Mouse (Mus musculus): Measurements from ENCODE around the gene Creb5.
A peak's percentile ranks its signal among the peaks of the same experiment; 100 is the strongest.

Creb5 gene

DNA sequence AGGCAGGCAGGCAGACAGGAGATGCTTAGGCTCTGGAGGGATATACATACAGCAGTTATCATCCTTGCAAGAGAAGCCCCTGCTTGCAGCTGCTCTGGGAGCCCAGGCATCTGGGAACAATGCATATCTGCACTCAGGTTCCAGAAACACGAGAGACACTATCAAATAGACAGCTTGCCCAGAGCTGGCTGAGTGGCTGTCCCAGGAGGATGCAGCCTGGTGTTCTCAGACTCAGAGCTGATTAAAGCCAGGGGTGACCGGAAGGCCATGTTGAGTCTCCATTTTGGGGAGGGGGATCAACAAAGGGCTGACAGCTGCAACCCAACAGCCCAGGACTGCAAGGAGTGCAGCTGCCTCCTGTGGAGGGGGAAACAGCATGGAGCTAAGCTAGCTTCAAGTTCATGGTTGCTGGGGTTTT lies 258.4 kb downstream of the Creb5 start:
- DNase-seq (ENCODE audit: low read depth, low spot score), result no peak

DNA sequence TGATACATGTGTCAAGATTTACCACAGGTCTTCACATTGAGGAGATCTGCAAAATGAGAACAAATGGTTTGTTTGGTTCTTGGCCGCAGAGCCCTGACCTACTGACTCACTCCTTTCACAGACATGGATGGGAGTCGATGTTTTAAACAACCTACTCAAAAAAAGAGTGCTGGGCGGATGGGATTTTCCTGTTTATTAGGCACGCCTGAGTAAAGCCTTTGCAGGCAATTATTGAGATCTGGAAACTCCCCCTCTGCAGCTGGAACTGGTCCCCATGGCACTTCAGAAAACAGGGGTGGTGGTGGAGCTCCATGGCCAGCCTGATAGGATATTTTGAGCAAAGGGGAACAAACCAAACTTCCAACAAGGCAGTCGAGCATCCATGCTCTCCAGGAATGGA lies 258.9 kb downstream of the Creb5 start:
- no peak for DNase-seq (ENCODE audit: low read depth, low spot score)

DNA sequence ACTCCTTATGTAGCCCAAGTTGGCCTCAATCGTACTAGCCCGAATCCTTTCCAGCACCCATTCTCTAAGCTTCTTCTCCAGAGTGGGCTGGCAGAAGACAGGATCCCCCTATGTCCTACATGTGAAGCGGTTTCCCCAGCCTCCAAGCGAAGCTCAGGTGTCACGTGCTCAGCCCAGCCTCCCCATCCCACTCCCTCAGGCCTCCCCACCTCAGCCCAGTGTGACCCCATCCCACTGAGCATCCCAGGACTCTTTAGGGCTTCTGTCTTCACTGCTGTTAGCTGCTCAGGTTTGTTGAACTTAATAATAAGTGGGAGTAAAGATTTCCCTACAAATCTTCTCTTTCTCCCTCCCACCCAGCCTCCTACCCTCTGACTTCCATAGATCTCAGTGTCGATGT lies 261.2 kb downstream of the Creb5 start:
- no peak for DNase-seq (ENCODE audit: low read depth, low spot score)

- no peak for DNase-seq (ENCODE audit: low read depth, low spot score)
Measured at GRCm38 (mm10) chr6:53549409-53549808, 262.3 kb downstream of the Creb5 start.

DNA sequence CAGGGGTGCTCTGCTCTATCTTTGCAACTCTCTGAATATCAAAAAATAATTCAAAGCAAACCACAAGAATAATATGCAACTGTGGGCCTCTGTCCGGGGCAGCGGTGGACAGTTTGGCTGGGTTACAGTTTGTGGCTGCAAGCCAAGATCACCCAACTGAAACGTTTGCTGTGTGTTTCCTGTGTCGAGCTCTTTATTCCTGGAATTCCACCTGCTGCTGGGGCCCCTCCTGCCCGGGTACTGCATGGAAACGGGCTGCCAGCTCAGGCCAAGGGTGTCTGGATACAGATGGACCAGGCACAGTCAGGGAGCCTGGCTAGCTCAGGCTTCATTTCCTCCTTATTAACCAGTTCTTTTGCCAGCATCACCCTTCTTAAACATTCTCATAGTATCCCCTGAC lies 269.0 kb downstream of the Creb5 start:
- DNase-seq (ENCODE audit: low read depth, low spot score), result no peak

DNA sequence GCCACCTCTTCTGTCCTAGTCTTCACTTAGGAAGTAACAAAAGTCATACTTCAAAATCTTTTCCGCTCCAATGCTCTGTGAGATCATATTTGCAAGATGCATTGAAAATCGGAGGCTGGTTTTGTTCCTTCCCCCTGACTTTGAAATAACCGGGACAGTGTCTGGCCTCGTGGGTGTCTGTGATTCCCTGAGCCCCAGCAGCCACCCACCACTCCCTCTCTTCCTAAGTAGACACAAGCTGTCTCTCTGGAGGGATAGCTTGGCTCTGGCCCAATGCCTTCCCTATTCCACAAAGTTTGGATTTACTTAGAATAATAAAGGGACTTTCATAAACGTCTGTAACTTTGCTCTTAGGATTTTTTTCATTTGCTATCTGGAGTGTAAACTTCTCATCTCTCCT lies 273.9 kb downstream of the Creb5 start:
- no peak for DNase-seq (ENCODE audit: low read depth, low spot score)

GRCm38 (mm10) chr6:53562586-53562985 lies 275.5 kb downstream of the Creb5 start:
- no peak for DNase-seq (ENCODE audit: low read depth, low spot score)

DNA sequence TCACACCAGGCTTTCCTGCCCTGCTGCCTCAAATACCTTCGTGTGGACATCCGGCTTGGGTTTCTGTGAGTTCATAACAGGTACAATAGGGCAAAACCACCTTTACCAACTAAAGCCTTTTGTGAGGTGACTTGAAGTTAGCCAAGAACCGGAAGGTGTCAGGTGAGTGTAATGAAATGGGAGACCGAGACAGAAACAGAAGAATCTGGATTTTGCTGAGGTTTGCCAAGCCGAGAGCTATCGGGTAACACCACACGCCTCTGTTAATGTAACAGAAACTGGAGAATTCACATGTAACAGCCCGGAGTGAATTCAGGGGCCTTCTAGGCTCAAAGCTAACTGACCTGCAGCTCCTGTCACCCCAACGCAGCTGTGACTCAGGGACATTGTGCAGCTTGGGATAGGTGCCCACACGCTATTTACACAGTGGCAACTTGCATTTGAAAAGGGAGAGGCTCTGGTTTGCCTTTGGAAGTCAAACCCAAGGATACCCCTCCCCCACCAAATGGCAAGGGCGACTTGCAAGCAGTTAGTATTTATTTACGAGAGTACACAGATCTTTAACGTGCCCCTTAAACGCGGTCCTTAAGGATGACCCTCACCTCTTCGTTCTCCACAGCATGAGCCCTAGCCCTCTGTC lies 276.6 kb downstream of the Creb5 start:
- DNase-seq (ENCODE audit: low read depth, low spot score), result peak; percentile 69

DNA sequence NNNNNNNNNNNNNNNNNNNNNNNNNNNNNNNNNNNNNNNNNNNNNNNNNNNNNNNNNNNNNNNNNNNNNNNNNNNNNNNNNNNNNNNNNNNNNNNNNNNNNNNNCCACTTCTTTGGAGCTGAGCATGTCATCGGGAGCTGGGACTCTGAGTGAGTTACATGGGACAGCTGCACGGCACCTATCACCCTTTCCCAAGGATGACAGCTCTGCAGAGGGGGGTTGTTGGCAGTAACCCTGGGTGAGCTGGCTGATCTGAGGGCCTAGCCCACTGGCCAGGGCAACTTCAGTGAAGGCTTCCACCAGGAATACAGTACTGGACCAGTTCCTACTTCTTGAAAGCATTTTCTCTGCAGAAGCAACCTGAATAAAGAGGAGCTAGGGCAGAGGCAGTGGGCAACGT lies 282.4 kb downstream of the Creb5 start:
- DNase-seq (ENCODE audit: low read depth, low spot score), result no peak

- DNase-seq (ENCODE audit: low read depth, low spot score), result no peak
Measured at GRCm38 (mm10) chr6:53570906-53571305, 283.8 kb downstream of the Creb5 start.

DNA sequence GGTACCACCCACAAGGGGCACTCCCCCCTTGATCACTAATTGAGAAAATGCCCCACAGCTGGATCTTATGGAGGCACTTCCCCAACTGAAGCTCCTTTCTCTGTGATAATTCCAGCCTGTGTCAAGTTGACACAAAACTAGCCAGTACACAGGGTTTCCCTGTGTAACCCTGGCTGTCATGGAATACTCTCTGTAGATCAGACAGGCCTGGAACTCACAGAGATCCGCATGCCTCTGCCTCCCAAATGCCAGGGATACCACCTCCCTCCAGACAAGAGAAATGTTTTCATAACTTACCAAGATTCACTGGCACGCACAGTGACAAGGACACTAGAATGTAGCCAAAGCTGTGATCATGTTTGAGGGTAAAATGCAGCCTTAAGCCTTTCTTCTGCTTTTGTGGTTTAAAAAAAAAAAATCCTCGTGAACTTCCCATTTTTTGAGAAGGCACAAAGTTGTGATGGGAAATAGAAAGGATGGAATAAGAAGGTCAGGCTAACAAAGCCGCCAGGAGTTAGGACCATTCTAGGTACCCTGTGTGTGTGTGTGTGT lies 284.6 kb downstream of the Creb5 start:
- DNase-seq (ENCODE audit: low read depth, low spot score), result no peak

GRCm38 (mm10) chr6:53572456-53572855 lies 285.4 kb downstream of the Creb5 start:
- DNase-seq (ENCODE audit: low read depth, low spot score), result no peak

GRCm38 (mm10) chr6:53572979-53573710 lies 286.1 kb downstream of the Creb5 start:
- DNase-seq (ENCODE audit: low read depth, low spot score), result peak; percentile 7

DNA sequence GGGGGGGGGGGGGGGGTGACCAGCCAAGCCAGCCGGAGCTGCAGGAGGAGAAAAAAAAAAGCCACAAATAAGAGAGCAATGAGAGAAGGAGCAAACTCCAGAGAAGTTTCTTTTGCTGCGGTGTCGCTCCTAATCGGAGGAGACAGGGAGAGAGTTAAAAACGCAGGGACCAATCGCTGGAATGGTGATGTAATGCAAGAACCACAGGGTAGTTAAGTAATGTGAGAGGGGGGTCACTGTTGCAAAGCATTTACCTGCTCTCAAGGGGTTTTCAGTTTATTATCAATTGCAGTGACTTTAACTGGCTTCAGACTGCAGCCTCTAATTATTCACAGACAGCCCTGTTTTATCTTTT lies 286.6 kb downstream of the Creb5 start:
- no peak for DNase-seq (ENCODE audit: low read depth, low spot score)

DNA sequence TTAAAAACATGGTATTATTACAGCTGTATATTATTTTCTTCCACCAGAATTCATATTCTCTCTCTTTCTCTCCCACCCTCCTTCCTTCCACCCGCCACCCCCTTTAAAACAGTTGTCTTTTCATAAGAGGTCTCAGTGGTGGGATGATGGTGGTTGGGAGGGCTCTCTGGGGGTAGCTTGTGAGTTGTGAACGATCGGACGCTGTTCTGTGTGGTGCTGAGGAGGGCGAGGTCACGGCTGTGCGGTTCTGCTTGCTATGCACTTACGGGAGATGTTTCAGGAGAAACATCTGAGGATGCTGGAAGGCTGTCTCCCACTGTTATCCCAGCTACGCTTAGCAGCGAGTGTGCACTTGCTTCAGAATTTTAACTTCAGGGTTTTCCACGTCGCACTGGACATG lies 287.0 kb downstream of the Creb5 start:
- no peak for DNase-seq (ENCODE audit: low read depth, low spot score)

GRCm38 (mm10) chr6:53575191-53575590 lies 288.1 kb downstream of the Creb5 start:
- no peak for DNase-seq (ENCODE audit: low read depth, low spot score)

- no peak for DNase-seq (ENCODE audit: low read depth, low spot score)
Measured at GRCm38 (mm10) chr6:53575836-53576235, 288.8 kb downstream of the Creb5 start.

- no peak for DNase-seq (ENCODE audit: low read depth, low spot score)
Measured at GRCm38 (mm10) chr6:53576841-53577240, 289.8 kb downstream of the Creb5 start.

DNA sequence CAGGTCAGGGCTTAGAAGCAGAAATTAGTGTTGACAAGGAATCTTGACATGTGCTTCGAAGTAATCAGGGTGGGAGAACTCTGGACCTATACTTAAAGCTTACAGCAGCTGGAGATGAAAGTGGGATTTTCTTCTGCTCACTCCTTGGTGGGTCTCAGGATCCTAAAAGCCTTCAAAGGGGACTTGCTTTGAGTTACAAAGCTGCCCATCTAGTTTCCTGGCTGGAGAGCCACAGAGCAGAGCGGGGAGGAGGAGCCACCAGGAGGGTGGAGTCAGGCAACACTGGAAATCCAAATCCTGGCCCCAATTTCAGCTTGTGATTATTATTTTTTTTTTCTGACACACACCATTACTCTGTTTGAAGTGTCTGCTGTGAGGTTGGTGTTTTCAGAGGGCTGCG lies 290.7 kb downstream of the Creb5 start:
- no peak for DNase-seq (ENCODE audit: low read depth, low spot score)

GRCm38 (mm10) chr6:53580346-53580745 lies 293.3 kb downstream of the Creb5 start:
- DNase-seq (ENCODE audit: low read depth, low spot score), result no peak

- DNase-seq (ENCODE audit: low read depth, low spot score), result no peak
Measured at GRCm38 (mm10) chr6:53583234-53583875, 296.3 kb downstream of the Creb5 start.

DNA sequence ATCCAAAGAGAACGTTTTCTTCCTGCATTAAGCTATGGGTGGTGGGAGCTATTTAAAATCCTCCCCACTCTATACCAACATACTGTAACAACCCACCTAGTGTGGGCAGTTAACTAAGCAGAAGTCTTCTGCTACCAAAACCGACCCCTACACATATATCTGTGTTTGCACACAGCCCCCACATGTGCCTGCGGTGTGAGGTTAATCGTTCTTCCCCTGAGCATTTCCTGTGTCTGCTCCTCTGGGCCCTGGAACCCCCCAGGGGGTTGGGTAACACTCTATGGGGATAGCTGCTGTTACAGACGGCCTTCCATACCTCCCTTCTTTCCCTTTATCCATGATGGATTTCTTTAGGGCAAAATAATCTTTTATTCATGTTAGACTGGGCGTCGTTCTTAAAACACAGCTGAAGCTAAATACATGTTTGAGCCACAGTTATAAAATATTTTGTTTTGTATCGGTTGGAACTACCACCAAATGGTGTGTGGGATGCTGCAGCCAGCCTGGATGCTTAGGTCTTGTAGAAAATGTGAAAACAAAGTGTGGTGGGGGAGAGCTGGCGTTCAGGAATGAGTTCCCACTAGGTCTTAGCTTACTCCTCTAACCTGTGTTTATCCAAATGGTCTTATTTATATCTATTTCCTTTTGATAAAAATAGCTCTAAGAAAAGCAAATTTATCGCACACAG lies 297.8 kb downstream of the Creb5 start:
- no peak for DNase-seq (ENCODE audit: low read depth, low spot score)

Measured in ZHBTc4 (cell line).